ENCODE assay signal across 23 mouse cellular contexts in genomic region chr5:131466131-131466530, GRCm38 (mm10).
"Had no signal": no experiment of that assay in that cellular context is flagged by ENCODE, and none has a peak within 500 bp of the region (broad histone marks: within the 10 kb centered on the region; RNA-seq: fewer than 3 reads in every experiment).

No protein-coding gene starts in this region.

- H3K9ac ChIP-seq: forebrain, postnatal 0 days; heart, embryonic 13.5 days; heart, embryonic 15.5 days; hindbrain, embryonic 14.5 days; limb, embryonic 13.5 days; limb, embryonic 15.5 days; liver, embryonic 12.5 days; liver, embryonic 14.5 days had no signal

- DNase-seq: forebrain, postnatal 0 days; gastrocnemius, postnatal 14 days; gastrocnemius, postnatal 36 days; heart, adult 11 months; heart, adult 2 months; heart, postnatal 14 days; heart, postnatal 36 days; kidney, adult 11 months; kidney, postnatal 25 days; layer of hippocampus, adult 9-11 months; layer of hippocampus, postnatal 36 days; left cerebral cortex, postnatal 4 days had no signal

- H3K4me2 ChIP-seq: heart, embryonic 11.5 days; heart, embryonic 13.5 days; heart, embryonic 15.5 days; hindbrain, embryonic 14.5 days; limb, embryonic 13.5 days; limb, embryonic 15.5 days; liver, embryonic 12.5 days had no signal

- ATAC-seq: forebrain, postnatal 0 days; hindbrain, postnatal 0 days; intestine, embryonic 16.5 days; liver, embryonic 12.5 days had no signal

- H3K27me3 ChIP-seq: heart, embryonic 13.5 days; heart, embryonic 15.5 days; limb, embryonic 13.5 days; limb, embryonic 15.5 days; liver, embryonic 12.5 days had no signal

- H3K4me3 ChIP-seq: heart, adult 2 months; heart, embryonic 13.5 days; heart, embryonic 15.5 days; limb, embryonic 13.5 days; limb, embryonic 15.5 days; liver, embryonic 12.5 days had no signal

- H3K27ac ChIP-seq: heart, adult 2 months; heart, embryonic 13.5 days; heart, embryonic 15.5 days; hindbrain, embryonic 14.5 days; hindbrain, postnatal 0 days; kidney, postnatal 0 days; limb, embryonic 13.5 days; limb, embryonic 15.5 days; liver, embryonic 12.5 days; liver, embryonic 14.5 days had no signal

- H3K4me1 ChIP-seq: heart, embryonic 13.5 days; heart, embryonic 15.5 days; limb, embryonic 13.5 days; limb, embryonic 15.5 days; liver, embryonic 12.5 days had no signal

- H3K9me3 ChIP-seq: heart, embryonic 15.5 days; limb, embryonic 15.5 days; liver, embryonic 12.5 days had no signal
